Mouse (Mus musculus) midbrain, embryonic 15.5 days (tissue): ENCODE results near the gene Olfr1445. TPM values are rescaled to one million over a fixed set of nuclear protein-coding genes. Genes with fewer than 3 reads are reported as not detected.

Experiments used
- ATAC-seq: fragments of 200-750 bp; cut with Nextera tagmentation; replicated peaks from 2 replicates; pipeline ENCODE4 v1.8.0; 2017; ENCODE audit warnings: moderate TSS enrichment
- H3K27ac ChIP-seq: fragments of 300-500 bp; sonication (generic); 2 replicates; pipeline ENCODE4 v1.5.1; 2015; ENCODE audit warnings: mild to moderate bottlenecking, inconsistent platforms
- H3K27me3 ChIP-seq: fragments of 300-500 bp; sonication (generic); replicated peaks from 2 replicates; pipeline ENCODE4 v1.6.1; 2015; ENCODE audit warnings: inconsistent platforms
- H3K36me3 ChIP-seq: fragments of 300-500 bp; sonication (generic); replicated peaks from 2 replicates; pipeline ENCODE4 v1.6.1; 2015; ENCODE audit warnings: inconsistent platforms
- H3K4me1 ChIP-seq: fragments of 300-500 bp; sonication (generic); 2 replicates; pipeline ENCODE4 v1.6.1; 2015; ENCODE audit warnings: inconsistent platforms
- H3K4me2 ChIP-seq: fragments of 300-500 bp; sonication (generic); 2 replicates; pipeline ENCODE4 v1.6.1; 2015; ENCODE audit warnings: inconsistent platforms, mild to moderate bottlenecking, moderate library complexity
- H3K4me3 ChIP-seq: fragments of 300-500 bp; sonication (generic); 2 replicates; pipeline ENCODE4 v1.5.1; 2015; ENCODE audit warnings: mild to moderate bottlenecking, inconsistent platforms
- H3K9ac ChIP-seq: fragments of 300-500 bp; sonication (generic); 2 replicates; pipeline ENCODE4 v1.6.1; 2015; ENCODE audit warnings: mild to moderate bottlenecking, inconsistent platforms
- H3K9me3 ChIP-seq: fragments of 300-500 bp; sonication (generic); 2 replicates; pipeline ENCODE4 v1.6.1; 2016; ENCODE audit warnings: inconsistent platforms
- WGBS: fragments of 180-500 bp; shearing (Covaris S2); methylation state at CpG from one replicate; pipeline ENCODE4 v1.1.7; 2015; ENCODE audit warnings: mixed read lengths; 5-methylcytosine and 5-hydroxymethylcytosine counted together
- polyA plus RNA-seq: library from polyadenylated mRNA; unstranded; fragments of >200 nt; fragmentation: Nextera tagmentation; extraction: Ambion mirVana; gene quantifications from 2 replicates; pipeline ENCODE4 v1.2.1, GENCODE M21; 2015

Olfr1445 gene
- not detected in 2 replicates for polyA plus RNA-seq

GRCm38 (mm10) chr19:12883555-12883954, at the start of gene Olfr1445:
TSS of gene Olfr1445 (plus strand) at chr19:12883855.
- no peak within 1 kb of the TSS for H3K4me3 ChIP-seq
- no peaks in the 10 kb centered on the region for H3K4me1 ChIP-seq
- H3K9me3 ChIP-seq = no peaks in the 10 kb centered on the region
- H3K9ac ChIP-seq = no peak within 1 kb of the TSS
- WGBS = 92% methylated on average over 2 of the region's 2 CpGs
- no peak within 1 kb of the TSS for H3K4me2 ChIP-seq
- H3K27ac ChIP-seq = no peak within 1 kb of the TSS
- no peaks in the 10 kb centered on the region for H3K36me3 ChIP-seq
- no peaks in the 10 kb centered on the region for H3K27me3 ChIP-seq
- ATAC-seq = no peak

- Histone ChIP-seq H3K27ac (no peak overlapping the region), H3K9ac (no peak overlapping the region), H3K9me3 (no peaks in the 10 kb centered on the region), H3K36me3 (no peaks in the 10 kb centered on the region), H3K4me1 (no peaks in the 10 kb centered on the region), H3K4me2 (no peak overlapping the region), H3K27me3 (no peaks in the 10 kb centered on the region), H3K4me3 (no peak overlapping the region)
- 88% methylated on average over 1 of the region's 1 CpGs for WGBS
- ATAC-seq = no peak
These were observed 45.1 kb upstream of the Olfr1445 start for GRCm38 (mm10) chr19:12838507-12838906.

- no peak within 1 kb of the TSS for H3K4me3 ChIP-seq
- H3K27ac ChIP-seq = no peak within 1 kb of the TSS
- no peaks in the 10 kb centered on the region for H3K27me3 ChIP-seq
- no peak for ATAC-seq
- no peaks in the 10 kb centered on the region for H3K9me3 ChIP-seq
- H3K36me3 ChIP-seq = no peaks in the 10 kb centered on the region
- no peaks in the 10 kb centered on the region for H3K4me1 ChIP-seq
- no peak within 1 kb of the TSS for H3K4me2 ChIP-seq
- no peak within 1 kb of the TSS for H3K9ac ChIP-seq
These were observed 37.3 kb upstream of the Olfr1445 start, which contains the start of gene Gm5244 for GRCm38 (mm10) chr19:12846382-12846781. TSS of gene Gm5244 (plus strand) at chr19:12846682.

GRCm38 (mm10) chr19:12856983-12857382, 26.7 kb upstream of the Olfr1445 start, which contains the start of gene Olfr1444:
TSS of gene Olfr1444 (plus strand) at chr19:12857283.
- Histone ChIP-seq H3K9ac (no peak within 1 kb of the TSS), H3K9me3 (no peaks in the 10 kb centered on the region), H3K4me2 (no peak within 1 kb of the TSS), H3K4me1 (no peaks in the 10 kb centered on the region), H3K27ac (no peak within 1 kb of the TSS), H3K4me3 (no peak within 1 kb of the TSS), H3K27me3 (no peaks in the 10 kb centered on the region), H3K36me3 (no peaks in the 10 kb centered on the region)
- 57% methylated on average over 1 of the region's 1 CpGs for WGBS
- no peak for ATAC-seq

GRCm38 (mm10) chr19:12893424-12893823, 9.8 kb downstream of the Olfr1445 start, which contains the start of gene Olfr1446:
TSS of gene Olfr1446 (minus strand) at chr19:12893524.
- no peaks in the 10 kb centered on the region for H3K36me3 ChIP-seq
- H3K27ac ChIP-seq = no peak within 1 kb of the TSS
- no peaks in the 10 kb centered on the region for H3K27me3 ChIP-seq
- H3K4me3 ChIP-seq = no peak within 1 kb of the TSS
- H3K4me1 ChIP-seq = no peaks in the 10 kb centered on the region
- no peak for ATAC-seq
- H3K4me2 ChIP-seq = no peak within 1 kb of the TSS
- H3K9me3 ChIP-seq = no peaks in the 10 kb centered on the region
- 82% methylated on average over 1 of the region's 1 CpGs for WGBS
- no peak within 1 kb of the TSS for H3K9ac ChIP-seq

DNA sequence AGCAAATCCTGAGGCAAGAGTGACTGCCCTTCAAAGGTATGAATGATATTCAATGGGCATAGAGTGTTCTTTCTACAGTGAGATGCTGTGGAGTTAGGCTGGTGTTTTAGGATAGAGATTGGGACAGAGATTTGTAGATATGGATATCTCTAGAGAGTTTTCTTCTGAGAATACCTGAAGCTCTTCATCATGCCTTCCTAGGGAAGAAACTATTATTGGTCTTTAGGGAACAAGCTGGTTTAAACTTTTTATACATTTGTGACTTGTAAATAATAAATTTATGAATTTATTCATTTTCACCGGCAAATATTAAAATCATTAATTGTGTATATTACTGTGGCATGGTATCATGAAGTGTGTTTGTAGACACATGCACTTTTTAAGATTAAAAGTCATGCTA, 20.0 kb downstream of the Olfr1445 start, which contains the start of gene Olfr1447:
Gene Olfr1447 (minus strand): TSS at position 101 of the 400 bp plus-strand sequence.
- Histone ChIP-seq H3K36me3 (no peaks in the 10 kb centered on the region), H3K9ac (no peak within 1 kb of the TSS), H3K27ac (no peak within 1 kb of the TSS), H3K4me3 (no peak within 1 kb of the TSS), H3K27me3 (no peaks in the 10 kb centered on the region), H3K4me1 (no peaks in the 10 kb centered on the region), H3K9me3 (no peaks in the 10 kb centered on the region), H3K4me2 (no peak within 1 kb of the TSS)
- 98% methylated on average over 1 of the region's 1 CpGs for WGBS
- ATAC-seq = no peak

GRCm38 (mm10) chr19:12924319-12924718, 40.7 kb downstream of the Olfr1445 start, which contains the start of gene Olfr1448:
TSS of gene Olfr1448 (minus strand) at chr19:12924419.
- 69% methylated on average over 1 of the region's 1 CpGs for WGBS
- ATAC-seq = no peak
- no peak within 1 kb of the TSS for H3K4me2 ChIP-seq

DNA sequence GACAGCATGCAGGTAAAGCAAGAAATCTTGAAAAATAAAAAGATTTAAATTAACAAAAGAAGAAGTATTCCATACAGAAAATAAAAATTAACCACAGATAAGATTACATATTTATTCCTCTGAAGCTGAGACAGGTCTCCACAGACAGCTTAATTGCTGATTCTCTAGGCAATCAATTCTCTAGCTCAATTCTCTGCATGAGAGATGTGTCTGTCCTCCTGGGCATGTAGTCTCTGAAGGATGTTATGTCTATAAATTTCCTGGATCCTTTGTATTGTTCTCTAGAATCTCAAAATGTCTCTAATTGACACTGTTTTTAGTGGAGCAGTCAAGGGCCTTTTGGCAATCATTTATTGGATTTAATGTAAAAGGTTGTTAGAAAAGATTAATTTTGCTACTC, 46.9 kb downstream of the Olfr1445 start, which contains the start of gene Olfr1449:
Gene Olfr1449 (plus strand): TSS at position 301 of the 400 bp plus-strand sequence.
- Histone ChIP-seq H3K27me3 (no peaks in the 10 kb centered on the region), H3K4me1 (no peaks in the 10 kb centered on the region)

More at GRCm38 (mm10) chr19:12924319-12924718, 40.7 kb downstream of the Olfr1445 start, which contains the start of gene Olfr1448:
- Histone ChIP-seq H3K27ac (no peak within 1 kb of the TSS), H3K4me1 (no peaks in the 10 kb centered on the region), H3K9me3 (no peaks in the 10 kb centered on the region), H3K27me3 (no peaks in the 10 kb centered on the region), H3K9ac (no peak within 1 kb of the TSS), H3K4me3 (no peak within 1 kb of the TSS), H3K36me3 (no peaks in the 10 kb centered on the region)

More for the DNA sequence above, 46.9 kb downstream of the Olfr1445 start, which contains the start of gene Olfr1449:
- Histone ChIP-seq H3K4me2 (no peak within 1 kb of the TSS), H3K27ac (no peak within 1 kb of the TSS), H3K4me3 (no peak within 1 kb of the TSS), H3K36me3 (no peaks in the 10 kb centered on the region), H3K9ac (no peak within 1 kb of the TSS), H3K9me3 (no peaks in the 10 kb centered on the region)
- no peak for ATAC-seq

Other genes with a start within 250 kb of the Olfr1445 start
- not detected in 2 replicates for gene Olfr1442, start 213.4 kb upstream of the Olfr1445 start, polyA plus RNA-seq
- gene Olfr1443, start 205.7 kb upstream of the Olfr1445 start, polyA plus RNA-seq = not detected in 2 replicates
- not detected in 2 replicates for gene Keg1, start 188.1 kb upstream of the Olfr1445 start, polyA plus RNA-seq
- 1.1 and 1.4 TPM in 2 replicates for gene Cntf, start 118.2 kb upstream of the Olfr1445 start, polyA plus RNA-seq
- gene Zfp91, start 87.7 kb upstream of the Olfr1445 start, polyA plus RNA-seq = 13.5 and 13.8 TPM in 2 replicates
- gene Lpxn, start 87.7 kb upstream of the Olfr1445 start, polyA plus RNA-seq = 1.0 TPM in 2 replicates
- gene Gm5244, start 37.2 kb upstream of the Olfr1445 start, polyA plus RNA-seq = not detected in 2 replicates
- not detected in 2 replicates for gene Olfr1444, start 26.6 kb upstream of the Olfr1445 start, polyA plus RNA-seq
- gene Olfr1446, start 9.7 kb downstream of the Olfr1445 start, polyA plus RNA-seq = not detected in 2 replicates
- gene Olfr1447, start 19.9 kb downstream of the Olfr1445 start, polyA plus RNA-seq = not detected in 2 replicates
- gene Olfr1448, start 40.6 kb downstream of the Olfr1445 start, polyA plus RNA-seq = not detected in 2 replicates
- not detected in 2 replicates for gene Olfr1449, start 47.0 kb downstream of the Olfr1445 start, polyA plus RNA-seq
- not detected in 2 replicates for gene Olfr1450, start 66.4 kb downstream of the Olfr1445 start, polyA plus RNA-seq
- not detected in 2 replicates for gene Olfr1451, start 111.2 kb downstream of the Olfr1445 start, polyA plus RNA-seq
- gene Olfr1453, start 144.5 kb downstream of the Olfr1445 start, polyA plus RNA-seq = not detected in 2 replicates
- not detected in 2 replicates for gene Olfr1454, start 176.8 kb downstream of the Olfr1445 start, polyA plus RNA-seq
- gene Olfr1457, start 214.0 kb downstream of the Olfr1445 start, polyA plus RNA-seq = not detected in 2 replicates
- not detected in 2 replicates for gene Olfr1458, start 222.9 kb downstream of the Olfr1445 start, polyA plus RNA-seq